Mouse (Mus musculus): ENCODE data around the gene Prph.
"Not testable (repeated sequence)": the region's sequence is repeated elsewhere in the genome, so short reads cannot be mapped to it uniquely, and the experiment has no call there.

The Prph gene

GRCm38 (mm10) chr15:99033498-99034270, 21.3 kb upstream of the Prph start:
- DNase-seq: peak in 1 of 2 experiments; percentile 23

GRCm38 (mm10) chr15:99035431-99035830, 19.5 kb upstream of the Prph start:
- DNase-seq: no peak

GRCm38 (mm10) chr15:99036249-99036905, 18.6 kb upstream of the Prph start:
- no peak for DNase-seq

GRCm38 (mm10) chr15:99038025-99038424, 16.9 kb upstream of the Prph start:
- DNase-seq: no peak

- no peak for DNase-seq
Observed at GRCm38 (mm10) chr15:99038797-99039196, 16.2 kb upstream of the Prph start.

GRCm38 (mm10) chr15:99039306-99039705, 15.7 kb upstream of the Prph start:
- DNase-seq: no peak

- no peak for DNase-seq
Observed at GRCm38 (mm10) chr15:99039996-99040919, 14.7 kb upstream of the Prph start.

GRCm38 (mm10) chr15:99040920-99041856, 13.8 kb upstream of the Prph start:
- no peak for DNase-seq

GRCm38 (mm10) chr15:99042334-99042733, 12.6 kb upstream of the Prph start:
- no peak for DNase-seq

- no peak for DNase-seq
Observed at GRCm38 (mm10) chr15:99044854-99045253, 10.1 kb upstream of the Prph start.

- DNase-seq: not testable (repeated sequence)
Observed at GRCm38 (mm10) chr15:99045734-99046133, 9.2 kb upstream of the Prph start.

- DNase-seq: peak; percentile 52 to 69
Observed at GRCm38 (mm10) chr15:99049473-99050253, 5.3 kb upstream of the Prph start.

GRCm38 (mm10) chr15:99053373-99053772, 1.6 kb upstream of the Prph start:
- DNase-seq: no peak

- DNase-seq: peak; percentile 18 to 39
Observed at GRCm38 (mm10) chr15:99055511-99055961, 562 bp downstream of the Prph start.

- DNase-seq: peak in 1 of 2 experiments; percentile 33
Observed at GRCm38 (mm10) chr15:99056332-99056731, 1.4 kb downstream of the Prph start.

GRCm38 (mm10) chr15:99065557-99066165, 10.7 kb downstream of the Prph start:
- no peak for DNase-seq

- DNase-seq: no peak
Observed at GRCm38 (mm10) chr15:99071988-99072387, 17.0 kb downstream of the Prph start.

GRCm38 (mm10) chr15:99074019-99074599, 19.1 kb downstream of the Prph start, which contains the start of gene Troap:
Troap (plus strand) TSS chr15:99074575.
- DNase-seq: no peak

- peak; percentile 98 to 99 for DNase-seq
Observed at GRCm38 (mm10) chr15:99074600-99075333, 19.8 kb downstream of the Prph start.
